Mouse (Mus musculus) lung, adult 2 months (tissue): Measurements from ENCODE around the gene Gnb1l. TPM values are rescaled to one million over a fixed set of nuclear protein-coding genes. Genes with fewer than 3 reads are reported as not detected.
"Not testable (repeated sequence)": the region's sequence is repeated elsewhere in the genome, so short reads cannot be mapped to it uniquely, and the experiment has no call there.

Source experiments
- DNase-seq: peaks from one replicate; pipeline ENCODE4 v3.0.0; 2022
- H3K4me1 ChIP-seq: fragments of 200-500 bp; 2 replicates; pipeline ENCODE4 v1.6.1; 2011; ENCODE audit warnings: low read length; ENCODE audit not compliant: control insufficient read depth, insufficient read depth
- H3K4me3 ChIP-seq: fragments of 200-500 bp; replicated peaks from 2 replicates; pipeline ENCODE3; 2011; ENCODE audit warnings: low read depth, mild to moderate bottlenecking, control low read depth, low read length; ENCODE audit errors: extremely low read depth
- CTCF ChIP-seq: fragments of 200-500 bp; IDR thresholded peaks from 2 replicates; pipeline ENCODE4 v1.5.1; 2011; ENCODE audit warnings: mild to moderate bottlenecking, low read length, control low read depth; ENCODE audit not compliant: insufficient read depth
- POLR2A ChIP-seq: fragments of 200-500 bp; IDR thresholded peaks from 2 replicates; pipeline ENCODE4 v1.6.1; 2011; ENCODE audit warnings: low read depth, mild to moderate bottlenecking, control low read depth, low read length, borderline replicate concordance; ENCODE audit errors: extremely low read depth
- WGBS: fragments of 180-500 bp; shearing (Covaris S2); methylation state at CpG from one replicate; pipeline ENCODE4 v1.1.7; 2018; 5-methylcytosine and 5-hydroxymethylcytosine counted together
- polyA plus RNA-seq: library from polyadenylated mRNA; depleted of rRNA; stranded (reverse); fragments of >200 nt; gene quantifications from 2 replicates; pipeline ENCODE4 v1.2.3, GENCODE M21; 2012

The Gnb1l gene
- polyA plus RNA-seq, 1 experiment: 11.3 TPM

- no peak for DNase-seq
- WGBS: 79% methylated on average over 5 of the region's 5 CpGs
- no peaks in the 10 kb centered on the region for H3K4me1 ChIP-seq
- H3K4me3 ChIP-seq: no peak overlapping the region
- TF ChIP-seq POLR2A: no peak
- no peak for TF ChIP-seq CTCF
These were observed 30.1 kb downstream of the Gnb1l start for GRCm38 (mm10) chr16:18528656-18529055.

- not testable (repeated sequence) for DNase-seq, H3K4me1 ChIP-seq, H3K4me3 ChIP-seq
- WGBS: 97% methylated on average over 7 of the region's 7 CpGs
These were observed 34.5 kb downstream of the Gnb1l start for GRCm38 (mm10) chr16:18533061-18533460.

- Histone ChIP-seq H3K4me3 (no peak overlapping the region), H3K4me1 (no peaks in the 10 kb centered on the region)
- WGBS: 87% methylated on average over 3 of the region's 3 CpGs
- no peak for DNase-seq
- no peak for TF ChIP-seq POLR2A
- TF ChIP-seq CTCF: no peak
These were observed 39.0 kb downstream of the Gnb1l start for GRCm38 (mm10) chr16:18537407-18537990.

- DNase-seq: no peak
- TF ChIP-seq CTCF (no peak), POLR2A (no peak)
- Histone ChIP-seq H3K4me1 (no peaks in the 10 kb centered on the region), H3K4me3 (no peak overlapping the region)
- WGBS: 64% methylated on average over 6 of the region's 6 CpGs
These were observed 40.8 kb downstream of the Gnb1l start for GRCm38 (mm10) chr16:18539281-18539680.

GRCm38 (mm10) chr16:18543151-18543829 is 44.8 kb downstream of the Gnb1l start:
- TF ChIP-seq CTCF (no peak), POLR2A (no peak)
- no peak for DNase-seq
- Histone ChIP-seq H3K4me3 (no peak overlapping the region), H3K4me1 (no peaks in the 10 kb centered on the region)
- 53% methylated on average over 8 of the region's 8 CpGs for WGBS

- no peak for DNase-seq
- no peak for TF ChIP-seq CTCF
- TF ChIP-seq POLR2A: no peak
- WGBS: 64% methylated on average over 5 of the region's 5 CpGs
- Histone ChIP-seq H3K4me1 (no peaks in the 10 kb centered on the region), H3K4me3 (no peak overlapping the region)
These were observed 49.4 kb downstream of the Gnb1l start for GRCm38 (mm10) chr16:18547891-18548290.

GRCm38 (mm10) chr16:18551604-18552003 is 53.1 kb downstream of the Gnb1l start:
- Histone ChIP-seq H3K4me1 (no peaks in the 10 kb centered on the region), H3K4me3 (no peak overlapping the region)
- TF ChIP-seq POLR2A: no peak
- no peak for TF ChIP-seq CTCF
- DNase-seq: no peak
- 57% methylated on average over 9 of the region's 9 CpGs for WGBS

- H3K4me3 ChIP-seq: no peak overlapping the region
- TF ChIP-seq CTCF: no peak
- no peak for TF ChIP-seq POLR2A
- no peak for DNase-seq
- H3K4me1 ChIP-seq: no peaks in the 10 kb centered on the region
- 64% methylated on average over 11 of the region's 11 CpGs for WGBS
These were observed 53.7 kb downstream of the Gnb1l start for GRCm38 (mm10) chr16:18552106-18552710.

- TF ChIP-seq CTCF (no peak), POLR2A (no peak)
- H3K4me1 ChIP-seq: no peaks in the 10 kb centered on the region
- H3K4me3 ChIP-seq: no peak overlapping the region
- 63% methylated on average over 2 of the region's 2 CpGs for WGBS
- DNase-seq: no peak
These were observed 56.2 kb downstream of the Gnb1l start for GRCm38 (mm10) chr16:18554721-18555120.

- no peak for DNase-seq
- Histone ChIP-seq H3K4me3 (no peak overlapping the region), H3K4me1 (no peaks in the 10 kb centered on the region)
- TF ChIP-seq CTCF (no peak), POLR2A (no peak)
- WGBS: 63% methylated on average over 17 of the region's 17 CpGs
These were observed 56.9 kb downstream of the Gnb1l start for GRCm38 (mm10) chr16:18555235-18555935.

GRCm38 (mm10) chr16:18556461-18556860 is 57.9 kb downstream of the Gnb1l start:
- H3K4me3 ChIP-seq: no peak overlapping the region
- no peaks in the 10 kb centered on the region for H3K4me1 ChIP-seq
- WGBS: 82% methylated on average over 3 of the region's 3 CpGs
- no peak for DNase-seq
- TF ChIP-seq POLR2A: no peak
- TF ChIP-seq CTCF: no peak
